Mouse (Mus musculus): ENCODE results near the gene Nosip. TPM values are rescaled to one million over a fixed set of nuclear protein-coding genes. Genes with fewer than 3 reads are reported as not detected.

The Nosip gene
- polyA plus RNA-seq, 1 experiment = 160 TPM

DNA sequence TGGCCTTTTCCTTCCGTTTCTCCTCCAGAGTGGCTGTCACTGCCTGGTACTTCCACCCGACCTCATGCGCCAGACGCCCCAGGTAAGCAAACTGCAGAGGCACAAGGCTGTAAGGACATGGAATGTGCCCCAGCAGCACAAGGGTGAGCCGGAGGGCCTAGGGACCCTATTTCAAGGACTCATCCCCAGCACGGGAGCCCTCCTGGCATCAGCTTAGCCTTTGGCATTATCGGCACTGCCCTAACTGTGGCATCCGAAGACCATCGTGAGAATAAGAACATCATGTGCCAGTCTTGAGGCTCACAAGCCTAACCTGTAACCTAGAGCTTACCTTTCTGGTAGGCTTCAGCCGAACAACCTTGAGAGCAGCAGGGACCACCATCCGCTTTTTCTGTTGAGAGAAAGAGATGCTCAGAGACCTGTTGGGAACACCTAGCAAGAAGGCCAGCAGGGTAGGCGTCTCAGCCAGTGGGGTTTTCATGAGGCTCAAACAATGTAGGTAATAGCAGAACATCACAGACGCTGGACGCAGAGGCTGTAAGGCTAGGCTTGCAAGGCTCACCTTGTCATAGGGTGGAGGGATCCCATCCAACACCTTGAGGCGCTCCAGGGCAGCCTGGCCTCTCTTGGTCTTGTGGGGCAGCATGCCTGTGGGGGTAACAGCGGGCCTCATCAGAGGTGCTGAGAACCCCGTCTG, 64.1 kb downstream of the Nosip start:
- no peak for TF ChIP-seq GATA1 (IDR thresholded peaks at IDR 0.05; ENCODE audit: low read length)

DNA sequence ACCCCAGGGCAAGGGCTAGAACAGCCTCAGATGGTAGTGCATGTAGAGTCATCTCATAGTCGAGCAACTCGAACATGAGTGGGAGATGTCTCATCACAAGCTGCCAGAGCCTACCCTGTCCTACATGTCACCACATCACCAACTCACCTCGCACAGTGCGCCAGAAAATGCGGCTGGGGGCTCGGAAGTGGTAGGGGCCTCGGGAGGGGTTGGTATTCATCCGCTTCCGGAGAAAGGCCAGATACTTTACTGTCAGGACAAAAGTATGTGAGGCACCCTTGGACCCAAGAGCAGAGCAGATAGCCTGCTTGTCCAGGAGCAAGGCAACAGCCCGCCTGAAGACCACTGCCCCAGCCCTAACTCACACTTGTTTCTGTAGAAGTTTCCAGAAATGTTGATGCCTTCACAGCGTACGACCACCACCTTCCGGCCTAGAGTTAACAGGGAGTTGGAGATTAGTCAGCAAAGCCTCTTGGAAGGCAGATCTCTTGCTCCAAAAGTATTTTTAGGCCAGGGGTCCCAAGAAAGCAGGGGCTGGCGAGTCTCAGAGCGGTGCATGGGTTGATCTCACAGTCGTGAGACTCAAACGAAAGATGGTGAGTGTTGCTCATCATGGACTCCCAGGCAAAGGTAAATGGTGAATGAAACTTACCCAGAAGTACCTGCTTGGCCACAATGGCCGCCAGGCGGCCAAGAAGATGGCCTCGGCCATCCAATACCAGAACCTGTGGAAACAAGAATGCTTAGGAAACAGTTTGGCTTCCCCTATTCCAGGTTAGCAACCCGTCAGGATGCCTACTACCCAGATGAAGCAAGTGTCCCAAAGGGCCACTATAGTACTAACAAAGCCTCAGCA, 64.8 kb downstream of the Nosip start:
- TF ChIP-seq GATA1 (IDR thresholded peaks at IDR 0.05; ENCODE audit: low read length) = no peak

Other genes starting within 250 kb of the Nosip start
- 89.3 and 290 TPM in 2 replicates for gene Nup62, start 246.3 kb upstream of the Nosip start, polyA plus RNA-seq (2012)
- gene Il4i1, start 246.0 kb upstream of the Nosip start, polyA plus RNA-seq (2012) = 1.4 TPM in 2 replicates
- 545 and 546 TPM in 2 replicates for gene Atf5, start 245.8 kb upstream of the Nosip start, polyA plus RNA-seq (2012)
- gene Akt1s1, start 213.4 kb upstream of the Nosip start, polyA plus RNA-seq (2012) = 873 and 930 TPM in 2 replicates
- 87.2 and 126 TPM in 2 replicates for gene Tbc1d17, start 213.3 kb upstream of the Nosip start, polyA plus RNA-seq (2012)
- 55.8 and 74.5 TPM in 2 replicates for gene Pnkp, start 205.3 kb upstream of the Nosip start, polyA plus RNA-seq (2012)
- gene Ptov1, start 192.6 kb upstream of the Nosip start, polyA plus RNA-seq (2012) = 256 and 306 TPM in 2 replicates
- 568 and 719 TPM in 2 replicates for gene Med25, start 169.7 kb upstream of the Nosip start, polyA plus RNA-seq (2012)
- 67.3 and 78.5 TPM in 2 replicates for gene Fuz, start 166.3 kb upstream of the Nosip start, polyA plus RNA-seq (2012)
- gene Ap2a1, start 132.9 kb upstream of the Nosip start, polyA plus RNA-seq (2012) = 254 and 278 TPM in 2 replicates
- gene Tsks, start 119.2 kb upstream of the Nosip start, polyA plus RNA-seq (2012) = 0.16 TPM in 1 of 2 replicates, not detected in the other
- gene Cpt1c, start 87.6 kb upstream of the Nosip start, polyA plus RNA-seq (2012) = 1.2 and 1.9 TPM in 2 replicates
- 142 and 234 TPM in 2 replicates for gene Prmt1, start 75.9 kb upstream of the Nosip start, polyA plus RNA-seq (2012)
- gene Irf3, start 64.8 kb upstream of the Nosip start, polyA plus RNA-seq (2012) = 110 and 153 TPM in 2 replicates
- gene Bcl2l12, start 63.7 kb upstream of the Nosip start, polyA plus RNA-seq (2012) = 195 and 211 TPM in 2 replicates
- gene Scaf1, start 46.1 kb upstream of the Nosip start, polyA plus RNA-seq (2012) = 347 and 406 TPM in 2 replicates
- 7.8 and 9.1 TPM in 2 replicates for gene Rras, start 44.5 kb upstream of the Nosip start, polyA plus RNA-seq (2012)
- 123 and 149 TPM in 2 replicates for gene Prr12, start 9.5 kb upstream of the Nosip start, polyA plus RNA-seq (2012)
- gene Prrg2, start 248 bp downstream of the Nosip start, polyA plus RNA-seq (2012) = 28.0 and 34.7 TPM in 2 replicates
- gene Rcn3, start 29.8 kb downstream of the Nosip start, polyA plus RNA-seq (2012) = 1.2 and 1.8 TPM in 2 replicates
- gene Fcgrt, start 41.4 kb downstream of the Nosip start, polyA plus RNA-seq (2012) = 0.04 TPM in 1 of 2 replicates, not detected in the other
- gene Rps11, start 62.0 kb downstream of the Nosip start, polyA plus RNA-seq (2012) = 236 and 428 TPM in 2 replicates
- 9,046 and 9,149 TPM in 2 replicates for gene Rpl13a, start 66.3 kb downstream of the Nosip start, polyA plus RNA-seq (2012)
- 1.5 and 3.9 TPM in 2 replicates for gene Gm45713, start 73.8 kb downstream of the Nosip start, polyA plus RNA-seq (2012)
- 47.6 and 56.0 TPM in 2 replicates for gene Flt3l, start 74.0 kb downstream of the Nosip start, polyA plus RNA-seq (2012)
- gene Pih1d1, start 91.9 kb downstream of the Nosip start, polyA plus RNA-seq (2012) = 93.6 and 96.2 TPM in 2 replicates
- 150 and 154 TPM in 2 replicates for gene Aldh16a1, start 92.2 kb downstream of the Nosip start, polyA plus RNA-seq (2012)
- 0.06 and 0.09 TPM in 2 replicates for gene Slc17a7, start 101.5 kb downstream of the Nosip start, polyA plus RNA-seq (2012)
- gene Gfy, start 117.1 kb downstream of the Nosip start, polyA plus RNA-seq (2012) = not detected in 2 replicates
- gene Pth2, start 118.6 kb downstream of the Nosip start, polyA plus RNA-seq (2012) = not detected in 2 replicates
- not detected in 2 replicates for gene Ccdc155, start 142.5 kb downstream of the Nosip start, polyA plus RNA-seq (2012)
- 0.13 TPM in 1 of 2 replicates, not detected in the other for gene Dkkl1, start 149.7 kb downstream of the Nosip start, polyA plus RNA-seq (2012)
- not detected in 2 replicates for gene Tead2, start 153.3 kb downstream of the Nosip start, polyA plus RNA-seq (2012)
- 96.2 and 133 TPM in 2 replicates for gene Cd37, start 176.7 kb downstream of the Nosip start, polyA plus RNA-seq (2012)
- not detected in 2 replicates for gene Slc6a16, start 178.7 kb downstream of the Nosip start, polyA plus RNA-seq (2012)
- gene Slc6a21, start 215.1 kb downstream of the Nosip start, polyA plus RNA-seq (2012) = not detected in 2 replicates

Measured in G1E-ER4 (cell line).